Mouse (Mus musculus) embryonic fibroblast, embryonic 13.5 days (primary cell): Measurements from ENCODE around the gene Nav3.

Experiments used
- CTCF ChIP-seq: IDR thresholded peaks from 2 replicates; pipeline ENCODE4 v1.5.1; 2011; ENCODE audit warnings: mild to moderate bottlenecking, control low read depth, low read length, moderate library complexity, borderline replicate concordance; ENCODE audit not compliant: insufficient read depth
- POLR2A ChIP-seq: IDR thresholded peaks from 2 replicates; pipeline ENCODE4 v1.6.1; 2011; ENCODE audit warnings: low read depth, mild to moderate bottlenecking, control low read depth, low read length, moderate library complexity

DNA sequence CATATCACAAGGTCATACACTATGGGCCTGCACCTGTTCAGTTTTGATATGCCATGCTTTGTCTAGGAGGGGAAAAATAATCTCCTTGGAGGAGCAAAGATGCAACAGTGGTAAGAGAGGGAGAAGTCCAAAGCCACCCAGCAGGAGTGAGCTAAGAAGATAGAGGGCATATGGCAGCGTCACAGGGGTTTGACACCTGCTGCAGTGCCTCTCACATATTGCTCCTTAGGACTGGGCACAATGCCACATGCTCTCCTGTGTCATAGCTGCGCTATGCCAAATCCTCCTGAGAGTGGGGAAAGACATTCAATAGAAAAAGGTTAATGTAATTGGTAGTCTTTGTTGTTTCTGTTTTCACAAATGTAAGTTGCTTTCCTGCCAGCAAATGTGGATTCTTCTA, 714.3 kb downstream of the Nav3 start:
- no peak for TF ChIP-seq CTCF
- no peak for TF ChIP-seq POLR2A
